Mouse (Mus musculus) ES-E14 (cell line): ENCODE measurements around the gene Acod1. TPM values are rescaled to one million over a fixed set of nuclear protein-coding genes. Genes with fewer than 3 reads are reported as not detected.

ENCODE experiments used
- DNase-seq: peaks from one replicate; pipeline ENCODE4 v3.0.0-alpha.2; 2013; ENCODE audit warnings: low read depth, low spot score
- H3K27ac ChIP-seq: 2 replicates; pipeline ENCODE4 v1.5.1; 2012; ENCODE audit warnings: low read depth, mild to moderate bottlenecking, low read length, moderate library complexity, mixed read lengths; ENCODE audit not compliant: poor library complexity, insufficient read depth, severe bottlenecking
- H3K36me3 ChIP-seq: 2 replicates; pipeline ENCODE4 v1.6.1; 2012; ENCODE audit warnings: mild to moderate bottlenecking, low read length, moderate library complexity, mixed read lengths; ENCODE audit not compliant: control insufficient read depth, poor library complexity, insufficient read depth, severe bottlenecking
- H3K4me1 ChIP-seq, 2 experiments: fragments of 150-350 bp in 1 of 2; sonication (generic) in 1 of 2; 2 replicates each; pipeline ENCODE4 v1.6.1; 2012; ENCODE audit warnings: low read length in 2 of 2, mild to moderate bottlenecking in 1 of 2, mixed read lengths in 1 of 2; ENCODE audit not compliant: control insufficient read depth in 2 of 2, insufficient read depth in 2 of 2, poor library complexity in 1 of 2
- H3K4me3 ChIP-seq, 2 experiments: fragments of 150-350 bp in 1 of 2; sonication (generic) in 1 of 2; 2 replicates each; pipeline ENCODE4 v1.5.1; 2012; ENCODE audit warnings: low read length in 2 of 2, low read depth in 1 of 2, mild to moderate bottlenecking in 1 of 2, mixed read lengths in 1 of 2; ENCODE audit not compliant: insufficient read depth in 1 of 2, poor library complexity in 1 of 2, severe bottlenecking in 1 of 2
- H3K9ac ChIP-seq: 2 replicates; pipeline ENCODE4 v1.6.1; 2012; ENCODE audit warnings: low read depth, mild to moderate bottlenecking, low read length, mixed read lengths; ENCODE audit not compliant: poor library complexity, insufficient read depth, severe bottlenecking
- H3K9me3 ChIP-seq: fragments of 150-350 bp; sonication (generic); 2 replicates; pipeline ENCODE4 v1.6.1; 2012; ENCODE audit warnings: low read depth, mild to moderate bottlenecking, low read length; ENCODE audit not compliant: control insufficient read depth, insufficient read depth
- CHD2 ChIP-seq: IDR thresholded peaks from 2 replicates; pipeline ENCODE4 v1.6.1; 2014; ENCODE audit warnings: mild to moderate bottlenecking, low read depth, low read length, inconsistent platforms
- HCFC1 ChIP-seq: IDR thresholded peaks from 2 replicates; pipeline ENCODE4 v1.6.1; 2012; ENCODE audit warnings: low read length, inconsistent platforms, borderline replicate concordance; ENCODE audit not compliant: insufficient read depth
- MAFK ChIP-seq: IDR thresholded peaks from 2 replicates; pipeline ENCODE4 v1.6.1; 2014; ENCODE audit warnings: mild to moderate bottlenecking, low read depth, low read length, inconsistent platforms; ENCODE audit not compliant: insufficient read depth
- ZC3H11A ChIP-seq: IDR thresholded peaks from 2 replicates; pipeline ENCODE4 v1.6.1; 2012; ENCODE audit warnings: low read depth, mild to moderate bottlenecking, inconsistent platforms, low read length, borderline replicate concordance
- ZNF384 ChIP-seq: IDR thresholded peaks from 2 replicates; pipeline ENCODE4 v1.6.1; 2012; ENCODE audit warnings: low read depth, low read length, inconsistent platforms
- in situ Hi-C, 2 experiments: fragments of 600-800 bp; cut with MboI; formaldehyde crosslinking; loops; one replicate each; pipeline ENCODE4 v1.15.1; 2025; ENCODE audit warnings: low sequenced_read_pairs in 2 of 2, inconsistent platforms in 1 of 2; ENCODE audit not compliant: unreplicated experiment in 2 of 2
- total RNA-seq: library from RNA; depleted of rRNA; stranded (reverse); fragments of 300-350 nt; gene quantifications from 2 replicates; pipeline ENCODE4 v1.2.3, GENCODE M21; 2012

Acod1 gene
- total RNA-seq, 1 experiment: not detected

- in situ Hi-C loops: no loop called here
These were observed 27.0 kb downstream of the Acod1 start for GRCm38 (mm10) chr14:103073825-103074224.

GRCm38 (mm10) chr14:103075166-103075565 lies 28.4 kb downstream of the Acod1 start:
- peaks cover 24% of the 10 kb centered on the region for H3K36me3 ChIP-seq
- no peaks in the 10 kb centered on the region for H3K9me3 ChIP-seq
- DNase-seq: no peak
- H3K9ac ChIP-seq: no peak overlapping the region
- H3K27ac ChIP-seq: no peak overlapping the region
- H3K4me1 ChIP-seq: peaks cover 0 to 10% of the 10 kb centered on the region in 2 experiments; a peak in 2 of 4 replicates
- in situ Hi-C loops: no loop called here
- no peak overlapping the region for H3K4me3 ChIP-seq
- no peak for TF ChIP-seq CHD2
- TF ChIP-seq HCFC1: no peak
- TF ChIP-seq MAFK: no peak
- TF ChIP-seq ZC3H11A: no peak
- no peak for TF ChIP-seq ZNF384

More at GRCm38 (mm10) chr14:103073825-103074224, 27.0 kb downstream of the Acod1 start:
- H3K27ac ChIP-seq: no peak overlapping the region
- H3K36me3 ChIP-seq: peaks cover 24% of the 10 kb centered on the region
- peaks cover 0 to 9% of the 10 kb centered on the region in 2 experiments; a peak in 2 of 4 replicates for H3K4me1 ChIP-seq
- no peak for DNase-seq
- TF ChIP-seq MAFK (peak; percentile 81), CHD2 (no peak)
- H3K9me3 ChIP-seq: no peaks in the 10 kb centered on the region
- H3K9ac ChIP-seq: no peak overlapping the region
- no peak overlapping the region for H3K4me3 ChIP-seq

GRCm38 (mm10) chr14:103077272-103078005 lies 30.7 kb downstream of the Acod1 start:
- H3K4me1 ChIP-seq: peaks cover 0 to 10% of the 10 kb centered on the region in 2 experiments; a peak in 2 of 4 replicates
- H3K36me3 ChIP-seq: peaks cover 17% of the 10 kb centered on the region
- TF ChIP-seq ZC3H11A (no peak), MAFK (no peak), HCFC1 (no peak), ZNF384 (no peak), CHD2 (no peak)
- no peak for DNase-seq
- H3K27ac ChIP-seq: no peak overlapping the region
- no peak overlapping the region for H3K9ac ChIP-seq
- in situ Hi-C loops: no loop called here
- no peaks in the 10 kb centered on the region for H3K9me3 ChIP-seq
- H3K4me3 ChIP-seq: no peak overlapping the region

- H3K4me1 ChIP-seq: peaks cover 0 to 10% of the 10 kb centered on the region in 2 experiments; a peak in 2 of 4 replicates
- H3K9me3 ChIP-seq: no peaks in the 10 kb centered on the region
- 0 out of 2 replicates have a peak overlapping the region, but pooled peaks have one; percentile 29 for H3K27ac ChIP-seq
- H3K9ac ChIP-seq: peak overlapping the region; percentile 52; the same call in 1 of the 2 replicates
- TF ChIP-seq ZNF384: no peak
- TF ChIP-seq HCFC1: no peak
- TF ChIP-seq CHD2: no peak
- TF ChIP-seq MAFK: no peak
- no peak for TF ChIP-seq ZC3H11A
- H3K36me3 ChIP-seq: peaks cover 16% of the 10 kb centered on the region
- no peak for DNase-seq
- in situ Hi-C loops: no loop called here
- peak overlapping the region in 1 of 2 experiments; percentile 27; a peak in 1 of 4 replicates for H3K4me3 ChIP-seq
These were observed 31.5 kb downstream of the Acod1 start for GRCm38 (mm10) chr14:103078006-103078912.
